Mouse (Mus musculus) left cerebral cortex, adult 11 months (tissue): Measurements from ENCODE around the gene Ankrd34a.

Experiments
- DNase-seq: peaks from one replicate; pipeline ENCODE4 v3.0.0; 2022; ENCODE audit warnings: low spot score

Gene Ankrd34a

DNA sequence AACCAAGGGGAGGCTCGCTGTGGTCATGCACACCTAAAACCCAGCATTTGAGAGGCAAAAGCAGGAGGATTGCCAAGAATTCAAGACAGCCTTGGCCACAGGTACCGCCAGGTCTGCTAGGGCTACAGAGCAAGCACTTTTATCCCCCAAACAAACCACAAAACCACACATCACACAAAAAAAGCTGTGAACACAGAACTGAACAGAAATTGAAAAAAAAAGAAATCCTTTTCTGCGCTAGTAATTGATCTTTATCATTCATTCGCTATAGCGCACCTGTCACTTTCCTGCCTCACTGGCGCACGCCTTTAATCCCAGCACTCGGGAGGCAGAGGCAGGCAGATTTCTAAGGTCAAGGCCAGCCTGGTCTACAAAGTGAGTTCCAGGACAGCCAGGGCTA lies 33.2 kb upstream of the Ankrd34a start:
- no peak for DNase-seq

- no peak for DNase-seq
Measured at GRCm38 (mm10) chr3:96563911-96564632, 32.4 kb upstream of the Ankrd34a start.

DNA sequence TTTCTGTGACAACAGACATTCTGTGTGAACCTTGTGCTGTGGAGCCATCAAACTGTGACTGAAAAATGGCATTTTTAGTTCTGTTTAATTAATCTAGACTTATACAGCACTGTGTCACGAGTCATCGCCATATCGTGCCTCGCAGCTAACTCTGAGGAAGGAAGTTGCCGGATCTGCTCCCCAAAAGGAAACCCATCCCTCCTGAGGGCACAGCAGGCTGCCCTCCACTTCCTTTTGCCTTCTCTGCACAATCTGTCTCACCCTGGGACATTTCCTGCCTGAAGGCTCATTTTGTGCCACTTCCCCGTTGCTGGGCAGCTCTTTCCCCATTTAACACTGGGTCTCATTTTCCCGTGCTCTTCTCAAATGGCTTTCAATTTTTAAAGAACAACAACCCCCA lies 31.8 kb upstream of the Ankrd34a start:
- no peak for DNase-seq

- no peak for DNase-seq
Measured at GRCm38 (mm10) chr3:96565105-96565504, 31.3 kb upstream of the Ankrd34a start.

DNA sequence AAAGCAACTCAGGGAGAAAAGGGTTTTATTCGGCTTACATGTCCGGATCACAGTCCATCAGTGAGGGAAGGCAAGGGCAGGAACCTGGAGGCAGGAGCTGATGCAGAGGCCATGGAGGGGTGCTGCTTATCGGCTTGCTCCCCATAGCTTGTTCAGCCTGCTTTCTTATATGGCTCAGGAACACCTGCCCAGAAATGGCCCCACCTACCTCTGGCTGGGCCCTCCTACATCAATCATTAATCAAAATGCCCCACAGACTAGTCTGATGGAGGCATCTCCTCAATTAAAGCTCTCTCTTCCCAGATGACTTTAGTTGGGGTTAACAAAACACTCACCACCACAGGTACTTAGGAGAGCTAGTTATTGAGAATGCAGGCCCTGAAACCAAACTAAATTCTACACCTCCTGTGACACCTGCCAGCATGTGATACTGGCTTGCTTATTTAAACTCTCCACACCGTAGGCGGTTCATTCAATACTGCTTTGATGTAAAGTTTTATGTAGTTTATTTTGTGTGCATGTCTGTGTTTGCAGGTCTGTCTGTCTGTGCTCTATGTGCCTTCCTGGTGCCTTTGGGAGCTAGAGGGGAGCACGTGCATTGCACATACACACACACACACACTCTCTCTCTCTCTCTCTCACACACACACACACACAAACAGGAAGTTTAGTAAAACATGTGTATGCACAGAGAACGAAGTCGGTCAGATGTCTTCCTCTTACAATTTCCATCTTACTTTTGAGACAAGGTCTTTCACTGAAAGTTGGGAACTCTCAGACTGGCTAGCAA lies 29.6 kb upstream of the Ankrd34a start:
- DNase-seq = no peak

- DNase-seq = no peak
Measured at GRCm38 (mm10) chr3:96568605-96569004, 27.8 kb upstream of the Ankrd34a start.

DNA sequence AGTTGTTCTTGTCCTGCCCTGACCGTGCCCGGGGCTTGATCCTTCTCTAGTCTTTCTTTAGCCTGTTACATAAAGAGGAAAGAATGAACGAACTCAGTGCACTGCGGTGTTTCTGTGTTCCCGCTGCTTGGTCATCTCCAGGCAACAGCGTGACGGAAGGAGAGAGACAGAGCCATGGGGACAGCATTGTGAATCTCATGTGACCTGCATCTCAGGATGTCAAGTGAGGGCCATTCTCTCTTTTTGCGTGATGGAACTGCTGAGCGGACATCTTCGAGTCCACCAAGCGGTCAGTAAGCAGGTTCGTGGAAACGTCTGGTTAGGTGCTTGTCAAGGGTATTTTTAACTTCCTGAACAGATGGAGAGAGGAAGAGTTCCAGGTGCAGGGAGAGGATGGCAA lies 26.9 kb upstream of the Ankrd34a start:
- no peak for DNase-seq

- DNase-seq = no peak
Measured at GRCm38 (mm10) chr3:96569966-96570605, 26.4 kb upstream of the Ankrd34a start.

DNA sequence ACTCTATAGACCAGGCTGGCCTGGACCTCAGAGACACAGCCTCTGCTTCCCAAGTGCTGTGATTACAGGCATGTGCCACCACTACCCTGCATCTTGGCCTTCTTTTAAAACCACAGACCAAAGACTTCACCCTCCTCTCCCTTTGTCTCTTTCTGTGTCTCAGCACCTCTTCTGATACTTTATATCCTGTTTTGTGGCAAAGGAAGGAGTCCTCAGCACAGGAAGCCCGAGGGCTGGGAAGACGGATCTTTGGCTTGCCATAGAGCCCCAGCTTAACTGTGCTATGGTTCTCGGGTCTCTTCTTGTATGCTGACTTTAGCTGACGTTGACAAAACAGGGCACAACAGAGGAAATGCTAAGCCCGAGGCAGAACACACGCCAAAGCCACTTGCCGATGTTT lies 25.8 kb upstream of the Ankrd34a start:
- no peak for DNase-seq

DNA sequence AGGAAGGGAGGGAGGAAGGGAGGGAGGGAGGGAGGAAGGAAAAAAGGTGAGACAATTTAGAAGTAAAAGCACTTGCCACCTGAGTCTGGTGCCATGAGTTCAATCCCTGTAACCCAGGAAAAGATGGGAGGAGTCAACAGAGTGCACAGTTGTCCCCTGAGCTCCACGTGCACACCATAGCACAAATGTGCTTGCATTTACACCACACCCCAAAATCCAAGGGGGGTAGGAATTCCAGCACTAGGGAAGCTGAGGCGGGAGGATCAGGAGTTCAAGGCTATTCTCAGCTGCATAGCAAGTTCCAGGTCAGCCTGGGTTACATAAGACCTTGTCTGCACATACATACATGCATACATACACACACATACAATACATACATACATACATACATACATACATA lies 25.1 kb upstream of the Ankrd34a start:
- no peak for DNase-seq

- DNase-seq = no peak
Measured at GRCm38 (mm10) chr3:96571896-96572698, 24.3 kb upstream of the Ankrd34a start.

DNA sequence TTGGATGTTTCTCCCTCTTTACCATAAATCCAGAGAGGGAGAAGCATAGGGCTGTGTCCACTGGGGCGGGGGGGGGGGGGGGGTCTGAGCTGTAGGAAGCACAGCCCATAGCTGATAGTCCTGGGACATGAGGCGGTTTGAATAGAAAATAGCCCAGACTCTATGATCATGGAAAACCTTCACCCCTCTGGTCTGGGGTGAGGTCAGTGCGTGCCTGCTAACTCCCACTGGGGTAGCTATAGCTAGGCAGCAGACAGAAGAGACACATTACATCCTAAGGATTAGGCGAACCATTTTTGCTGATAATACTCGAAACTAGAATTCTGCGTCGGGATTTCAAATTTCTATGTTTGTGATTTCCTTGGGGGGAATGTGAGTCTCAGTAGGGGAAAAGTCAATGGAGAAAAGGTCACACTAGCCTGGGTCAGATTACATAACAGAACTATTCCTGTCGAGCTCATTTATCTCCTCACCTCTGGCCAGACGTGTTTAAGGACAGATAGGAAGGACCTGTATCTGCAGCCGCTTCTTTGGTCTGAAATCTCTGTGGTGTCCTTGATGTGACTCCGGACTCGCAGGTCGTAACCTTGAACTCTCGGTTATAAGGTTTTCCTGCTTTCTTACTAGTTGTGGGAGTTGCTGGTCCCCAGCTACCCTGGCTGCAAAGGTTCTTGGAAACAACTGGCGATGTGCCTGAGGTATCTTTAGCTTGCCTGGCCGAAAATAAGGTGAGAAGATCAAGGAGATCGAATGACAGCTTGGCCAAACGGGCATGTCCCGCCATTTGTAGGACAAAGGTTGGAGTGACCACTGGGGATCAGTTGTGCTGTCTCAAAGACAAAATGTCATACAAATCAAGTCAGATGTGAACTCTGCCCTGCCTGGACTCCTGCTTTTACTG lies 22.6 kb upstream of the Ankrd34a start:
- DNase-seq = no peak

- DNase-seq = no peak
Measured at GRCm38 (mm10) chr3:96575272-96575984, 21.0 kb upstream of the Ankrd34a start.

GRCm38 (mm10) chr3:96576005-96576658 lies 20.3 kb upstream of the Ankrd34a start:
- no peak for DNase-seq

DNA sequence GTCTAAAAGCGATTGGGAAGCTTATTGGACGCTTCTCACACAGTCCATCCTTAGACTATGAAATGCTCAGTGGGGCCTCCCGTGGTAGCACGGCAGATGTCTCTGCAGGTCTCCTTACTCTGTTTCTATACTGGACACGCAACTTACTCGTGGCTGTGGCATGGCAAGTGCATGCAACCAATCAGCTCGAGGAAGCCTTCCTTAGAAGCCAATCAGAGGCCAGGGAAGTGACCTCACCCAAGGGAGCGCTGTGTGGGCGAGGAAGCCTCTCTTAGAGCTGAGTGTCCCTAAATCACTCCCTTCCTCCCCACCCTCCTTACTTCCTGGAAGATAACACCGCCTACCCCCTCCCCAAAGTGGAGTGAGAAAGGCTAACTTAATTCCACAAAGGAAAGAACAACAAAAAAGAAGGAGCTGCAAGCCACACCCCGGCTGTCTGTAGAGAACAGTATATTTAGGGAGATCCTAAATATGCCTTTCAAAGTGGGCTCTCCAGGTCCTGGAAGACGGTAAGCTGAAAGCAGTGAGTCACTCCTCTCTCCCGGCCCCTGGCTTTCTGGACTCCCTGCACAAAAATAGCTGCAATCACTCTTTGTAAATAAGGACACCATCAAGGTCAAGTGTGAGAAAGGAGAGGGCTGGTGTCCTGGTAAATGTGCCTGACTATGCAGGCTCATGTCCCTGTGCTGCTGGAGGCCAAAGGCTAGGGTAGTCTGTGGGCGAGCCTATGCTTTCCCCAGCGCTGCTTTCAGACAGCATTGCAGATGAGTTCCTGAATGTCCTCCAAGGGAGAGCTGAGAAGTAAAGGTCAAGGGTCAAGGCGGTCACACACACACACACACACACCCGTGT lies 19.5 kb upstream of the Ankrd34a start, which contains the start of gene Gm16253:
Gene Gm16253 (plus strand): TSS at position 295 of the 852 bp plus-strand sequence.
- peak; percentile 87 for DNase-seq

DNA sequence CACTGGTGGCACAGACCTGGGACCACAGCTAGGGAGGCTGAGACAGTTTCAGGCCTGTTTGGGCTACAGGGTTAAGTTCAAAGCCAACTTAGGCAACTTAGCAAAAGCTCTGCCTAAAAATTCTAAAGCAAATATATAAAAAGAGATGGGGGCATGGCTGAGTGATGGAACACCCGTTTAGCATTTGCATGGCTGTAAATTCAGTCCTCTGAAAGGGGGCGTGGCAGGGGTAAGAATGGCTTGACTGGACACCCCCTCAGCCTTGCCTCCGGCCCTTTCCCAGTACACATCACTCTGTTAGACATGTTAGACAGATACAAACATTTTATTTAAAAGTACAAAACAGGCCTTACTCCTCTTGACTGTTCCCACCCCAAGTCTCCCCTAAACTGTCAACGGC lies 18.9 kb upstream of the Ankrd34a start:
- no peak for DNase-seq

GRCm38 (mm10) chr3:96578561-96579238 lies 17.7 kb upstream of the Ankrd34a start:
- DNase-seq = no peak

- no peak for DNase-seq
Measured at GRCm38 (mm10) chr3:96579239-96579750, 17.1 kb upstream of the Ankrd34a start.
